Mouse (Mus musculus): ENCODE results near the gene Wdr54. TPM values are rescaled to one million over a fixed set of nuclear protein-coding genes. Genes with fewer than 3 reads are reported as not detected.

The Wdr54 gene
- polyA plus RNA-seq, 1 experiment from 2014 or later = 21.1 TPM

GRCm38 (mm10) chr6:83107566-83108400, 48.4 kb downstream of the Wdr54 start:
- Histone ChIP-seq H3K4me3 (ENCODE audit: low read length) (no peak overlapping the region; the same call in 1 of the 2 replicates), H3K9me3 (ENCODE audit: control insufficient read depth, low read length) (no peaks in the 10 kb centered on the region), H3K36me3 (ENCODE audit: control insufficient read depth, insufficient read depth, low read length) (no peaks in the 10 kb centered on the region), H3K27ac (ENCODE audit: low read depth, low read length) (no peak overlapping the region; the same call in 1 of the 2 replicates), H3K4me2 (ENCODE audit: low read length) (peak overlapping the region; percentile 94), H3K4me1 (ENCODE audit: control insufficient read depth, insufficient read depth, low read depth, low read length) (peaks cover 31% of the 10 kb centered on the region), H3K27me3 (replicated peaks; ENCODE audit: control insufficient read depth, insufficient read depth, low read length) (no peaks in the 10 kb centered on the region), H3K9ac (ENCODE audit: low read depth, low read length) (peak overlapping the region; percentile 95; the same call in 1 of the 2 replicates)
- ATAC-seq = 0 out of 2 replicates have a peak, but pooled peaks have one; percentile 1
- WGBS = 38% methylated on average over 13 of the region's 13 CpGs

GRCm38 (mm10) chr6:83104158-83104557, 52.0 kb downstream of the Wdr54 start:
- no peaks in the 10 kb centered on the region for H3K36me3 ChIP-seq (ENCODE audit: control insufficient read depth, insufficient read depth, low read length)
- 60% methylated on average over 4 of the region's 4 CpGs for WGBS
- H3K27me3 ChIP-seq (replicated peaks; ENCODE audit: control insufficient read depth, insufficient read depth, low read length) = no peaks in the 10 kb centered on the region
- H3K4me2 ChIP-seq (ENCODE audit: low read length) = no peak overlapping the region
- H3K9ac ChIP-seq (ENCODE audit: low read depth, low read length) = no peak overlapping the region
- no peaks in the 10 kb centered on the region for H3K9me3 ChIP-seq (ENCODE audit: control insufficient read depth, low read length)
- H3K4me3 ChIP-seq (ENCODE audit: low read length) = no peak overlapping the region
- no peak for ATAC-seq
- H3K27ac ChIP-seq (ENCODE audit: low read depth, low read length) = no peak overlapping the region
- peaks cover 24% of the 10 kb centered on the region for H3K4me1 ChIP-seq (ENCODE audit: control insufficient read depth, insufficient read depth, low read depth, low read length)

DNA sequence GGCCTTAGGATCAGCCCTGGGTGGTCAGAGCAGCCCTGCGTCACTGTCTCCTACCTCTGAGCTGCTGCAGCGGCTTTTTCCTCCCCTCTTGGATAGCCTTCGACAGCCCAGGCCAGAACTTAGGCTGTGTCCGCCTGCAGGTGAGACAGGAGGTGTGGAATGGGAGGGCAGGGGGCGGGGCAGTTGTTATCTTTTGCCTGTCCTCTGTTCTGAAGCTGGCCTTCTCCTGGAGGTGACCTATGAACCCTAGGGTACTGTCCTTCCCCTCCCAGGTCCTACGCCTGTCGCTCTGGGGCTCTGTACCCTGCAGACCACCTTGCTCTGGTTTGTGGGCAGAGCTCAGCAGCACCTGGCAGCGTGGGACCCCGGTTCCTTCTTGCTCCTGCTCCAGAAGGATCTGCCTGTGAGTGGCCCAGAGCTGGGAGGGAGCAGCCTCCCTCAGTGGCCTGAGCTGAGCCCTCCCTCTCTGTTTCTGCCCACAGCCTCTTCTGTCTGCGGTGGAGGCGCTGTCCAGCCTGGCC, 53.0 kb downstream of the Wdr54 start:
- Histone ChIP-seq H3K9me3 (ENCODE audit: control insufficient read depth, low read length) (no peaks in the 10 kb centered on the region), H3K4me1 (ENCODE audit: control insufficient read depth, insufficient read depth, low read depth, low read length) (peaks cover 19% of the 10 kb centered on the region), H3K27me3 (replicated peaks; ENCODE audit: control insufficient read depth, insufficient read depth, low read length) (no peaks in the 10 kb centered on the region), H3K27ac (ENCODE audit: low read depth, low read length) (no peak overlapping the region; the same call in 1 of the 2 replicates), H3K36me3 (ENCODE audit: control insufficient read depth, insufficient read depth, low read length) (no peaks in the 10 kb centered on the region), H3K4me2 (ENCODE audit: low read length) (peak overlapping the region; percentile 69), H3K4me3 (ENCODE audit: low read length) (peak overlapping the region; percentile 70), H3K9ac (ENCODE audit: low read depth, low read length) (peak overlapping the region; percentile 78)
- ATAC-seq = no peak; the same call in 1 of the 2 replicates
- WGBS = 54% methylated on average over 11 of the region's 11 CpGs

DNA sequence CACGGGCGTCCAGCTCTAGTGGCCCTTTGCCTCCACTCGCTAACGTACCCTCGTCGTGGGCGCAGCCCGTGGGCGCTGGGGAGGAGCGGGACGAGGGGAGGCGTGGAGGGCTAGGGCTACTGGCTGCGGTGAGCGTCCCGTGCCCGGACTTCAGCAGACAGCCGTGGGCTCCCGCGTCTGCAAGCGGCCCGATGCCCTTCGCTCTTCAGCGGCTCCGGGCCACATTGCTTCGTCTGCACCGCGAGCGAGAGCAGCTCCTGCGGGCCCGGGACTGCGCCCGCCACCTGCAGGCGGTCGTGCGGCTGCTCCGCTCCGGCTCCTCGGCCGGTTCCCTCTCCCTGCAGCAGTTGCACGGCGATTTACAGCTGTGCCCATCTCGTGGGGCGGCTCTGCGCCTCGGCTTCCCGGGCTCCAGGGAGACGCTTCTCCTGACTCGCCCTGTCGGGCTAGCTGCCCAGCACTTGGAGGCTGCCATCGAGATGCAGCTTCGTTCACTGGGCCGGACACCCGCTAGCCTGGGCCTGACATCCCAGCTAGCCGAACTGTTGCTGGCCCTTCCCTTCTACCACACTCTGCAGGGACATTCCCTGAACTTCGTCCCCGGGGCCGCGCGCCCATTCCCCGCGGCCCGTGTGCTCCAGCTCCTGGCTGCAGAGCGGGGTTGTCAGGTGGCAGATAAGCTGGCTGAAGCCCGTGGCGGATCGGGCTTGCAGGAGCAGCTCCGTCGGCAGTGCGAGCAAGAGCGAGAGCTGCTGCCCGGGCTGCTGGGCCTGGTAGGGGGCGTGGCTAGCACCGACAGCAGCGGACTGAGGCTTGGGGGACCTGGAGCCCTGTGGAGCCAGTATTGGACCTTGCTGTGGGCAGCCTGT, 54.3 kb downstream of the Wdr54 start:
- Histone ChIP-seq H3K9me3 (ENCODE audit: control insufficient read depth, low read length) (no peaks in the 10 kb centered on the region), H3K9ac (ENCODE audit: low read depth, low read length) (peak overlapping the region; percentile 78), H3K27ac (ENCODE audit: low read depth, low read length) (peak overlapping the region; percentile 84), H3K4me3 (ENCODE audit: low read length) (peak overlapping the region; percentile 70), H3K27me3 (replicated peaks; ENCODE audit: control insufficient read depth, insufficient read depth, low read length) (no peaks in the 10 kb centered on the region), H3K4me1 (ENCODE audit: control insufficient read depth, insufficient read depth, low read depth, low read length) (peaks cover 13% of the 10 kb centered on the region), H3K4me2 (ENCODE audit: low read length) (peak overlapping the region; percentile 69), H3K36me3 (ENCODE audit: control insufficient read depth, insufficient read depth, low read length) (no peaks in the 10 kb centered on the region)
- peak; percentile 75 for ATAC-seq
- WGBS = under 1% methylated on average over 66 of the region's 74 CpGs

DNA sequence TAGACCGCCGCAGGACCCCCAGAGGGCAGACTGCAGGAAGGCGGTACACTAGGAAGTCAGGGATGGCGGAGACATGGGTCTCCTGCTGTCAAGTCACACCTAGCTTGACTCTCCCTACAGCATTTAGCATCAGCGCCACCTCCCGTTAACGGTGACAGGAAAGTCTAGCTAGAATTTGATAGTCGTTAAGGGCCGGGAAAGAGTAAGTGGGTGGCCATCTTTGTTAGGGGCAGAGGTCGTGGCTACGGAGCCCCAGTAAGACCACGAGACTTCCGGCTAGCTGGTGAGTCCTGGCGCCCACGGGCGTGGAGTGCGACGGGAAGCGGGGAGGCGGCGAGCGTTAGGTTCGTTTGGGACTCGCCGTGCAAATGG, 54.9 kb downstream of the Wdr54 start, which contains the start of the genes Ccdc142 and Gm42688:
Gene Ccdc142, plus strand, starts transcription at position 286 of the 372 bp plus-strand sequence.
Gene Gm42688, plus strand, starts transcription at position 302 of the 372 bp plus-strand sequence.
- Histone ChIP-seq H3K4me3 (ENCODE audit: low read length) (peak within 1 kb of the TSS; percentile 70), H3K4me2 (ENCODE audit: low read length) (peak within 1 kb of the TSS; percentile 69), H3K9me3 (ENCODE audit: control insufficient read depth, low read length) (no peaks in the 10 kb centered on the region), H3K27me3 (replicated peaks; ENCODE audit: control insufficient read depth, insufficient read depth, low read length) (peaks cover 2% of the 10 kb centered on the region; the same call in 1 of the 2 replicates), H3K9ac (ENCODE audit: low read depth, low read length) (peak within 1 kb of the TSS; percentile 78), H3K36me3 (ENCODE audit: control insufficient read depth, insufficient read depth, low read length) (no peaks in the 10 kb centered on the region), H3K4me1 (ENCODE audit: control insufficient read depth, insufficient read depth, low read depth, low read length) (peaks cover 13% of the 10 kb centered on the region), H3K27ac (ENCODE audit: low read depth, low read length) (peak within 1 kb of the TSS; percentile 84)
- peak; percentile 92 for ATAC-seq
- WGBS = under 1% methylated on average over 25 of the region's 25 CpGs

Other genes starting within 250 kb of the Wdr54 start
- gene Sema4f, start 216.6 kb downstream of the Wdr54 start, polyA plus RNA-seq (2015; fragmentation: Nextera tagmentation; extraction: Ambion mirVana) = 21.9 and 24.8 TPM in 2 replicates
- 0.41 TPM in 1 of 2 replicates, not detected in the other for gene M1ap, start 209.5 kb downstream of the Wdr54 start, polyA plus RNA-seq (2015; fragmentation: Nextera tagmentation; extraction: Ambion mirVana)
- 2.1 and 2.2 TPM in 2 replicates for gene Dok1, start 122.9 kb downstream of the Wdr54 start, polyA plus RNA-seq (2015; fragmentation: Nextera tagmentation; extraction: Ambion mirVana)
- gene Loxl3, start 122.2 kb downstream of the Wdr54 start, polyA plus RNA-seq (2015; fragmentation: Nextera tagmentation; extraction: Ambion mirVana) = 7.1 and 8.5 TPM in 2 replicates
- gene Aup1, start 101.9 kb downstream of the Wdr54 start, polyA plus RNA-seq (2015; fragmentation: Nextera tagmentation; extraction: Ambion mirVana) = 179 and 193 TPM in 2 replicates
- 85.6 and 88.5 TPM in 2 replicates for gene Htra2, start 101.1 kb downstream of the Wdr54 start, polyA plus RNA-seq (2015; fragmentation: Nextera tagmentation; extraction: Ambion mirVana)
- gene Dqx1, start 98.6 kb downstream of the Wdr54 start, polyA plus RNA-seq (2015; fragmentation: Nextera tagmentation; extraction: Ambion mirVana) = 0.28 and 0.71 TPM in 2 replicates
- gene Tlx2, start 86.1 kb downstream of the Wdr54 start, polyA plus RNA-seq (2015; fragmentation: Nextera tagmentation; extraction: Ambion mirVana) = 0.16 and 0.40 TPM in 2 replicates
- 45.2 and 48.8 TPM in 2 replicates for gene Pcgf1, start 78.5 kb downstream of the Wdr54 start, polyA plus RNA-seq (2015; fragmentation: Nextera tagmentation; extraction: Ambion mirVana)
- gene Lbx2, start 70.0 kb downstream of the Wdr54 start, polyA plus RNA-seq (2015; fragmentation: Nextera tagmentation; extraction: Ambion mirVana) = not detected in 2 replicates
- 4.2 and 6.1 TPM in 2 replicates for gene Ccdc142, start 54.8 kb downstream of the Wdr54 start, polyA plus RNA-seq (2015; fragmentation: Nextera tagmentation; extraction: Ambion mirVana)
- gene Gm42688, start 54.8 kb downstream of the Wdr54 start, polyA plus RNA-seq (2015; fragmentation: Nextera tagmentation; extraction: Ambion mirVana) = 4.9 TPM in 2 replicates
- 107 and 117 TPM in 2 replicates for gene Mrpl53, start 47.4 kb downstream of the Wdr54 start, polyA plus RNA-seq (2015; fragmentation: Nextera tagmentation; extraction: Ambion mirVana)
- gene Mogs, start 40.9 kb downstream of the Wdr54 start, polyA plus RNA-seq (2015; fragmentation: Nextera tagmentation; extraction: Ambion mirVana) = 6.4 and 21.1 TPM in 2 replicates
- 146 and 148 TPM in 2 replicates for gene Wbp1, start 34.8 kb downstream of the Wdr54 start, polyA plus RNA-seq (2015; fragmentation: Nextera tagmentation; extraction: Ambion mirVana)
- 13.5 and 14.7 TPM in 2 replicates for gene Ino80b, start 31.0 kb downstream of the Wdr54 start, polyA plus RNA-seq (2015; fragmentation: Nextera tagmentation; extraction: Ambion mirVana)
- gene Rtkn, start 20.9 kb downstream of the Wdr54 start, polyA plus RNA-seq (2015; fragmentation: Nextera tagmentation; extraction: Ambion mirVana) = 18.9 and 20.3 TPM in 2 replicates
- gene 1700003E16Rik, start within 50 bp of the Wdr54 start, polyA plus RNA-seq (2015; fragmentation: Nextera tagmentation; extraction: Ambion mirVana) = 11.0 and 12.9 TPM in 2 replicates
- 155 and 167 TPM in 2 replicates for gene Dctn1, start 9.5 kb upstream of the Wdr54 start, polyA plus RNA-seq (2015; fragmentation: Nextera tagmentation; extraction: Ambion mirVana)
- gene Slc4a5, start 63.4 kb upstream of the Wdr54 start, polyA plus RNA-seq (2015; fragmentation: Nextera tagmentation; extraction: Ambion mirVana) = 2.5 and 2.8 TPM in 2 replicates
- gene Mthfd2, start 169.5 kb upstream of the Wdr54 start, polyA plus RNA-seq (2015; fragmentation: Nextera tagmentation; extraction: Ambion mirVana) = 33.4 and 34.3 TPM in 2 replicates
- 19.4 and 23.9 TPM in 2 replicates for gene Mob1a, start 169.6 kb upstream of the Wdr54 start, polyA plus RNA-seq (2015; fragmentation: Nextera tagmentation; extraction: Ambion mirVana)
- gene Bola3, start 192.8 kb upstream of the Wdr54 start, polyA plus RNA-seq (2015; fragmentation: Nextera tagmentation; extraction: Ambion mirVana) = 55.8 and 64.3 TPM in 2 replicates